Mouse (Mus musculus): Measurements from ENCODE around the gene Sos2. TPM values are rescaled to one million over a fixed set of nuclear protein-coding genes. Genes with fewer than 3 reads are reported as not detected.

The Sos2 gene
- total RNA-seq, 2 experiments from 2014 or later, result 41.9 to 45.5 TPM

Small RNAs within 50 kb of the gene (microRNA-seq; reads per million reads assigned to microRNA genes)
- not detected for gene Gm23018

Other genes starting within 250 kb of the Sos2 start
- 10 to 100 TPM; 12.4 to 14.2 TPM for gene Vcpkmt, start 98.8 kb downstream of the Sos2 start, total RNA-seq (2021)
- 10 to 100 TPM; 21.3 to 22.3 TPM for gene L2hgdh, start 43.0 kb upstream of the Sos2 start, total RNA-seq (2021)
- gene Atp5s, start 43.1 kb upstream of the Sos2 start, total RNA-seq (2021), result 10 to 100 TPM; 18.6 TPM
- 10 to 100 TPM in 1 of 2 experiments, 1 to 10 TPM in 1; 6.5 to 23.4 TPM for gene Cdkl1, start 109.4 kb upstream of the Sos2 start, total RNA-seq (2021)
- gene Atl1, start 210.8 kb upstream of the Sos2 start, total RNA-seq (2021), result 10 to 100 TPM; 13.7 to 14.3 TPM
- 10 to 100 TPM; 41.2 to 45.8 TPM for gene Map4k5, start 211.3 kb upstream of the Sos2 start, total RNA-seq (2021)

Measured in adrenal gland, postnatal 4 days (tissue).